24 mouse cellular contexts compared by ENCODE assay signal in genomic region chr16:24948091-24948690, GRCm38 (mm10).
A peak's percentile ranks its signal among the peaks of the same experiment; 100 is the strongest.
DNase-seq lines count a peak whose midpoint lies in the region; ATAC-seq and TF ChIP-seq lines count a peak whose summit lies in the region.
"Had no signal": no experiment of that assay in that cellular context is flagged by ENCODE, and none has a peak within 500 bp of the region (broad histone marks: within the 10 kb centered on the region; RNA-seq: fewer than 3 reads in every experiment).

No protein-coding gene starts in this region.

- 61% methylated on average over 3 of the region's 3 CpGs for WGBS in limb, embryonic 14.5 days
- 76% methylated on average over 3 of the region's 3 CpGs for WGBS in limb, embryonic 10.5 days
- WGBS in kidney, adult 2 months: 71% methylated on average over 3 of the region's 3 CpGs

- H3K36me3 ChIP-seq in limb, embryonic 14.5 days (ENCODE audit: control insufficient read depth, insufficient read depth, low read length): no peaks in the 10 kb centered on the region
- H3K36me3 ChIP-seq in limb, embryonic 10.5 days: no peaks in the 10 kb centered on the region
- H3K36me3 ChIP-seq in kidney, adult 2 months (ENCODE audit: control insufficient read depth, insufficient read depth, low read length): no peaks in the 10 kb centered on the region
- H3K36me3 ChIP-seq: hindbrain, embryonic 13.5 days; limb, embryonic 12.5 days; liver, embryonic 13.5 days; stomach, embryonic 15.5 days had no signal

- intact Hi-C loops in heart, postnatal 25 days (cut with DNase I): no loop called here
- intact Hi-C loops in left cerebral cortex, postnatal 4 days (cut with DNase I): no loop called here

- H3K4me1 ChIP-seq in limb, embryonic 14.5 days (ENCODE audit: control insufficient read depth, insufficient read depth, low read length): peaks cover 17% of the 10 kb centered on the region
- H3K4me1 ChIP-seq in limb, embryonic 10.5 days: peaks cover 11% of the 10 kb centered on the region
- no peaks in the 10 kb centered on the region for H3K4me1 ChIP-seq in kidney, adult 2 months (ENCODE audit: control insufficient read depth, insufficient read depth, low read length)
- H3K4me1 ChIP-seq: liver, embryonic 13.5 days; stomach, embryonic 15.5 days had no signal

- no peak for TF ChIP-seq POLR2A in limb, embryonic 14.5 days (IDR thresholded peaks at IDR 0.05; ENCODE audit: borderline replicate concordance, extremely low read depth, insufficient read depth, insufficient read length)
- TF ChIP-seq POLR2A in kidney, adult 2 months (IDR thresholded peaks at IDR 0.05; ENCODE audit: low read depth, low read length): no peak

- no peak overlapping the region for H3K27ac ChIP-seq in limb, embryonic 14.5 days (replicated peaks; ENCODE audit: low read depth, low read length)
- H3K27ac ChIP-seq in limb, embryonic 10.5 days: no peak overlapping the region
- H3K27ac ChIP-seq in kidney, adult 2 months (ENCODE audit: insufficient read depth, low read depth, low read length): no peak overlapping the region
- H3K27ac ChIP-seq: hindbrain, embryonic 13.5 days; layer of hippocampus, adult 2 months; limb, embryonic 12.5 days; liver, embryonic 13.5 days; stomach, embryonic 15.5 days had no signal

- H3K4me2 ChIP-seq in limb, embryonic 14.5 days (replicated peaks; ENCODE audit: low read depth, low read length, severe bottlenecking): no peak overlapping the region
- H3K4me2 ChIP-seq: hindbrain, embryonic 13.5 days; limb, embryonic 12.5 days; liver, embryonic 13.5 days; lung, embryonic 14.5 days; stomach, embryonic 15.5 days had no signal

- no peaks in the 10 kb centered on the region for H3K27me3 ChIP-seq in limb, embryonic 14.5 days (ENCODE audit: control insufficient read depth, insufficient read depth, low read length)
- H3K27me3 ChIP-seq in limb, embryonic 10.5 days (ENCODE audit: low read depth, poor library complexity, severe bottlenecking): no peaks in the 10 kb centered on the region
- H3K27me3 ChIP-seq in kidney, adult 2 months (replicated peaks; ENCODE audit: control insufficient read depth, insufficient read depth, low read length): no peaks in the 10 kb centered on the region
- H3K27me3 ChIP-seq: hindbrain, embryonic 13.5 days; limb, embryonic 12.5 days; liver, embryonic 13.5 days; stomach, embryonic 15.5 days had no signal

- H3K9me3 ChIP-seq in limb, embryonic 14.5 days (ENCODE audit: control insufficient read depth, low read length): no peaks in the 10 kb centered on the region
- H3K9me3 ChIP-seq in limb, embryonic 10.5 days (replicated peaks): no peaks in the 10 kb centered on the region
- H3K9me3 ChIP-seq: hindbrain, embryonic 13.5 days; limb, embryonic 12.5 days; liver, embryonic 13.5 days; stomach, embryonic 15.5 days had no signal

- no peak for TF ChIP-seq CTCF in kidney, adult 2 months (conservative IDR thresholded peaks at IDR 0.05; ENCODE audit: insufficient read depth, insufficient read length, low read depth, low read length)

- no peak overlapping the region for H3K9ac ChIP-seq in limb, embryonic 14.5 days (ENCODE audit: low read depth, low read length, severe bottlenecking)
- H3K9ac ChIP-seq: hindbrain, embryonic 13.5 days; limb, embryonic 12.5 days; liver, embryonic 13.5 days; lung, embryonic 14.5 days; stomach, embryonic 15.5 days had no signal

- DNase-seq in heart, adult 11 months: peak; percentile 92
- no peak for DNase-seq in heart, postnatal 25 days (ENCODE audit: low spot score)
- DNase-seq in limb, embryonic 14.5 days (ENCODE audit: low spot score): peak; percentile 55
- DNase-seq in limb, embryonic 10.5 days (ENCODE audit: low spot score): no peak
- peak; percentile 99 for DNase-seq in fat pad, adult 2 months (ENCODE audit: extremely low read depth, low read depth, low spot score)
- no peak for DNase-seq in left cerebral cortex, postnatal 4 days
- no peak for DNase-seq in kidney, adult 2 months
- DNase-seq: cerebellum, adult 11-12 months; cerebellum, postnatal 14 days; embryo, embryonic 11 days; kidney, adult 8-10 months; kidney, postnatal 14 days; layer of hippocampus, postnatal 36 days; liver, embryonic 13.5 days; lung, embryonic 14.5 days; lung, postnatal 36 days; right cerebral cortex, postnatal 25 days; thymus, adult 2 months had no signal

- no peak for ATAC-seq in limb, embryonic 14.5 days (ENCODE audit: low FRiP score, low read depth)
- ATAC-seq: forebrain, embryonic 14.5 days had no signal

- no peak overlapping the region for H3K4me3 ChIP-seq in limb, embryonic 14.5 days (replicated peaks; ENCODE audit: low read length)
- no peak overlapping the region for H3K4me3 ChIP-seq in limb, embryonic 10.5 days
- H3K4me3 ChIP-seq in kidney, adult 2 months (ENCODE audit: insufficient read depth, low read depth, low read length): no peak overlapping the region
- H3K4me3 ChIP-seq: erythroblast, embryonic 14.5 days; hindbrain, embryonic 13.5 days; layer of hippocampus, adult 2 months; limb, embryonic 12.5 days; liver, embryonic 13.5 days; stomach, embryonic 15.5 days had no signal

Comparison
In these comparisons a context has a peak if more than half of its experiments do, and no peak if none do; other contexts are left out.
1. DNase-seq: peak in heart, adult 11 months (single experiment), limb, embryonic 14.5 days (single experiment) and fat pad, adult 2 months (single experiment); none in heart, postnatal 25 days (single experiment), limb, embryonic 10.5 days (single experiment), left cerebral cortex, postnatal 4 days (single experiment) and kidney, adult 2 months (single experiment).